Mouse (Mus musculus) forebrain, postnatal 0 days (tissue): ENCODE results near the gene Ahsg. TPM values are rescaled to one million over a fixed set of nuclear protein-coding genes. Genes with fewer than 3 reads are reported as not detected.

Experiments
- ATAC-seq: fragments of 200-750 bp; cut with Nextera tagmentation; 2 replicates; pipeline ENCODE4 v1.8.0; 2017; ENCODE audit warnings: mild to moderate bottlenecking, moderate library complexity
- DNase-seq: peaks from one replicate; pipeline ENCODE4 v3.0.0-alpha.2; 2015
- H3K27ac ChIP-seq: fragments of 300-500 bp; sonication (generic); 2 replicates; pipeline ENCODE4 v1.5.1; 2014; ENCODE audit warnings: low read depth, mild to moderate bottlenecking, antibody characterized with exemption, low read length, moderate library complexity, mixed read lengths
- H3K27me3 ChIP-seq: fragments of 300-500 bp; sonication (generic); 2 replicates; pipeline ENCODE4 v1.6.1; 2014; ENCODE audit warnings: mild to moderate bottlenecking, low read length, mixed read lengths; ENCODE audit not compliant: insufficient read depth
- H3K36me3 ChIP-seq: fragments of 300-500 bp; sonication (generic); 2 replicates; pipeline ENCODE4 v1.6.1; 2014; ENCODE audit warnings: mild to moderate bottlenecking, moderate library complexity; ENCODE audit not compliant: insufficient read depth
- H3K4me1 ChIP-seq: fragments of 300-500 bp; sonication (generic); 2 replicates; pipeline ENCODE4 v1.6.1; 2014; ENCODE audit warnings: antibody characterized with exemption; ENCODE audit not compliant: insufficient read depth
- H3K4me2 ChIP-seq: fragments of 300-500 bp; sonication (generic); 2 replicates; pipeline ENCODE4 v1.6.1; 2014; ENCODE audit warnings: low read depth, mild to moderate bottlenecking, moderate library complexity
- H3K4me3 ChIP-seq: fragments of 300-500 bp; sonication (generic); 2 replicates; pipeline ENCODE4 v1.5.1; 2014; ENCODE audit warnings: low read depth, low read length, mixed read lengths
- H3K9ac ChIP-seq: fragments of 300-500 bp; sonication (generic); 2 replicates; pipeline ENCODE4 v1.6.1; 2014; ENCODE audit warnings: mild to moderate bottlenecking
- H3K9me3 ChIP-seq: fragments of 300-500 bp; sonication (generic); 2 replicates; pipeline ENCODE4 v1.6.1; 2016; ENCODE audit warnings: low read length
- CTCF ChIP-seq: sonication (generic); IDR thresholded peaks from 2 replicates; pipeline ENCODE4 v1.5.1; 2016; ENCODE audit warnings: antibody characterized with exemption, control low read depth, low read depth
- WGBS: fragments of 180-500 bp; shearing (Covaris S2); extraction: QIAGEN DNeasy Blood & Tissue Kit; methylation state at CpG from one replicate; pipeline ENCODE4 v1.1.7; 2014; 5-methylcytosine and 5-hydroxymethylcytosine counted together
- polyA plus RNA-seq: library from polyadenylated mRNA; unstranded; fragments of >200 nt; fragmentation: Nextera tagmentation; extraction: Ambion mirVana; gene quantifications from 2 replicates; pipeline ENCODE4 v1.2.1, GENCODE M21; 2015
- total RNA-seq: library from RNA; depleted of rRNA; stranded (reverse); fragments of >200 nt; gene quantifications from 2 replicates; pipeline ENCODE4 v1.2.3, GENCODE M21; 2014

Ahsg gene
- total and polyA plus RNA-seq, 2 experiments from 2014 or later = not detected

GRCm38 (mm10) chr16:22848331-22848730, 42.7 kb upstream of the Ahsg start:
- no peak overlapping the region for H3K9ac ChIP-seq
- H3K4me1 ChIP-seq = no peaks in the 10 kb centered on the region; the same call in 1 of the 2 replicates
- no peak overlapping the region for H3K4me3 ChIP-seq
- no peaks in the 10 kb centered on the region for H3K27me3 ChIP-seq
- H3K27ac ChIP-seq = no peak overlapping the region
- 69% methylated on average over 1 of the region's 1 CpGs for WGBS
- H3K4me2 ChIP-seq = no peak overlapping the region
- no peak for DNase-seq
- no peaks in the 10 kb centered on the region for H3K9me3 ChIP-seq
- no peaks in the 10 kb centered on the region for H3K36me3 ChIP-seq
- ATAC-seq = no peak
- TF ChIP-seq CTCF = no peak

GRCm38 (mm10) chr16:22852709-22853108, 38.4 kb upstream of the Ahsg start:
- no peak for DNase-seq
- no peaks in the 10 kb centered on the region for H3K9me3 ChIP-seq
- H3K9ac ChIP-seq = no peak overlapping the region
- no peak overlapping the region for H3K4me2 ChIP-seq
- no peak overlapping the region for H3K4me3 ChIP-seq
- no peak for ATAC-seq
- TF ChIP-seq CTCF = no peak
- H3K27ac ChIP-seq = no peak overlapping the region
- H3K4me1 ChIP-seq = 0 out of 2 replicates have a peak, but pooled peaks cover 5% of the 10 kb centered on the region
- WGBS = 95% methylated on average over 4 of the region's 4 CpGs
- H3K27me3 ChIP-seq = no peaks in the 10 kb centered on the region
- no peaks in the 10 kb centered on the region for H3K36me3 ChIP-seq

- ATAC-seq (no peak), DNase-seq (no peak)
- Histone ChIP-seq H3K4me3 (peak overlapping the region; percentile 94), H3K9ac (peak overlapping the region; percentile 33), H3K27me3 (no peaks in the 10 kb centered on the region), H3K9me3 (no peaks in the 10 kb centered on the region), H3K4me1 (peaks cover 12% of the 10 kb centered on the region; the same call in 1 of the 2 replicates), H3K27ac (no peak overlapping the region), H3K4me2 (peak overlapping the region; percentile 71), H3K36me3 (0 out of 2 replicates have a peak, but pooled peaks cover 4% of the 10 kb centered on the region)
- 13% methylated on average over 9 of the region's 9 CpGs for WGBS
- TF ChIP-seq CTCF = no peak
Measured at GRCm38 (mm10) chr16:22856773-22857172, 34.3 kb upstream of the Ahsg start.

- Histone ChIP-seq H3K9ac (peak within 1 kb of the TSS; percentile 88), H3K4me2 (peak within 1 kb of the TSS; percentile 91), H3K4me1 (peaks cover 12% of the 10 kb centered on the region; the same call in 1 of the 2 replicates), H3K4me3 (peak within 1 kb of the TSS; percentile 94), H3K36me3 (peaks cover 9% of the 10 kb centered on the region), H3K27me3 (no peaks in the 10 kb centered on the region), H3K9me3 (no peaks in the 10 kb centered on the region), H3K27ac (peak within 1 kb of the TSS; percentile 73)
- 1% methylated on average over 62 of the region's 62 CpGs for WGBS
- DNase-seq = peak; percentile 100
- peak; percentile 29; the same call in 1 of the 2 replicates for TF ChIP-seq CTCF
- peak; percentile 98 for ATAC-seq
Measured at GRCm38 (mm10) chr16:22857431-22858113, 33.5 kb upstream of the Ahsg start, which contains the start of the genes Tbccd1 and Dnajb11. TSS of gene Tbccd1 (minus strand) at chr16:22857669. TSS of gene Dnajb11 (plus strand) at chr16:22857845.

GRCm38 (mm10) chr16:22872397-22872796, 18.7 kb upstream of the Ahsg start:
- peak; percentile 74 for ATAC-seq
- Histone ChIP-seq H3K27ac (no peak overlapping the region), H3K27me3 (no peaks in the 10 kb centered on the region), H3K4me3 (no peak overlapping the region), H3K9me3 (no peaks in the 10 kb centered on the region), H3K9ac (no peak overlapping the region), H3K4me1 (no peaks in the 10 kb centered on the region), H3K36me3 (peaks cover 62% of the 10 kb centered on the region), H3K4me2 (no peak overlapping the region)
- no peak for TF ChIP-seq CTCF
- 89% methylated on average over 8 of the region's 8 CpGs for WGBS
- DNase-seq = no peak

GRCm38 (mm10) chr16:22873369-22873768, 17.7 kb upstream of the Ahsg start:
- no peak overlapping the region for H3K27ac ChIP-seq
- H3K4me2 ChIP-seq = no peak overlapping the region
- H3K27me3 ChIP-seq = no peaks in the 10 kb centered on the region
- no peaks in the 10 kb centered on the region for H3K4me1 ChIP-seq
- no peak overlapping the region for H3K9ac ChIP-seq
- WGBS = 78% methylated on average over 4 of the region's 4 CpGs
- no peaks in the 10 kb centered on the region for H3K9me3 ChIP-seq
- H3K4me3 ChIP-seq = no peak overlapping the region
- peaks cover 54% of the 10 kb centered on the region for H3K36me3 ChIP-seq
- DNase-seq (peak; percentile 11), ATAC-seq (no peak)
- TF ChIP-seq CTCF = no peak
